Mouse (Mus musculus): ENCODE data around the gene Kdm6b. TPM values are rescaled to one million over a fixed set of nuclear protein-coding genes. Genes with fewer than 3 reads are reported as not detected.
A peak's percentile ranks its signal among the peaks of the same experiment; 100 is the strongest.

Kdm6b gene
- polyA plus RNA-seq, 1 experiment from 2014 or later, result 26.5 TPM

DNA sequence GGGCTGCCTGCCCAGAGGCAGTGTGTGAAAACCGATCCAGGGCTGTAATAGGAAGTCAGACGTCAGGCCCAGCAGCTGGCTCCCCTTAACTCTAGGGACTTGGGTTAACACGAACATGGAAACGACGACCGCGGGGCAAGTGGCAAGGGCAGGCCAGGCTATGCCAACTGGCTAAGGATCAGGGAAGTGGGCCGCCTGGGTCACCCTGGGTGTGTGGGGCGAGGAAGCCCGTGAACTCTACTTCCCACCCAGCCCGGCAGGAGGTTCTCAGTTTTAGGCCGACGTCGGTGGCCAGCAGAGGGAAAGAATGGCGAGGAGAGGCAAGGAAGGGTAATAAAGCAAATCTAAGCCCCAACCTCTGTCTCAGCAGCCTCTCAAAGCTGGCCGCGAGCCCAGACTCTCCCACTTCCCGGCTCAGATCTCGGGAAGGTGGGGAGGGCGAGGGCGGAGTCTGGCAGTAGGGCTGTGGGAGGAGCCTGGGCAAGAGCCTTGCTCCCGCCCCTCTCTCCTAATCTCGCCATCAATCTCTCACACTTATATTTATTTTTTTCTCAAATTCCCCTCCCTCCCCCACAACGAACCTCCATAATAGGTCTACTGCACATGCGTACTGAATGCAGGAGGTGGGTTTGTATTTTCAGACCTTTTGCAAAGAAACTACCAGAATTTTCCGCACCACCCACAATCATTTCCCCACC is 47.2 kb downstream of the Kdm6b start:
- Histone ChIP-seq H3K4me2 (peak overlapping the region; percentile 91), H3K9me3 (no peaks in the 10 kb centered on the region), H3K4me3 (replicated peaks) (peak overlapping the region; percentile 85), H3K27ac (peak overlapping the region; percentile 99), H3K4me1 (peaks cover 34% of the 10 kb centered on the region), H3K9ac (peak overlapping the region; percentile 39; the same call in 1 of the 2 replicates), H3K27me3 (replicated peaks) (no peaks in the 10 kb centered on the region), H3K36me3 (peaks cover 21% of the 10 kb centered on the region)
- WGBS, result under 1% methylated on average over 26 of the region's 26 CpGs
- ATAC-seq (ENCODE audit: insufficient read depth, low FRiP score, low read depth), result peak; percentile 80

GRCm38 (mm10) chr11:69365722-69366121 is 47.8 kb downstream of the Kdm6b start:
- H3K27ac ChIP-seq, result peak overlapping the region; percentile 99

GRCm38 (mm10) chr11:69364910-69365309 is 48.6 kb downstream of the Kdm6b start:
- peak overlapping the region; percentile 99 for H3K27ac ChIP-seq
- peak; percentile 50 for ATAC-seq (ENCODE audit: insufficient read depth, low FRiP score, low read depth)

More at GRCm38 (mm10) chr11:69365722-69366121, 47.8 kb downstream of the Kdm6b start:
- H3K9ac ChIP-seq, result peak overlapping the region; percentile 39; the same call in 1 of the 2 replicates
- no peaks in the 10 kb centered on the region for H3K27me3 ChIP-seq (replicated peaks)
- H3K4me2 ChIP-seq, result peak overlapping the region; percentile 91
- no peaks in the 10 kb centered on the region for H3K9me3 ChIP-seq
- peak overlapping the region; percentile 85 for H3K4me3 ChIP-seq (replicated peaks)
- no peak for ATAC-seq (ENCODE audit: insufficient read depth, low FRiP score, low read depth)
- peaks cover 27% of the 10 kb centered on the region for H3K36me3 ChIP-seq
- WGBS, result 19% methylated on average over 6 of the region's 6 CpGs
- H3K4me1 ChIP-seq, result peaks cover 31% of the 10 kb centered on the region

DNA sequence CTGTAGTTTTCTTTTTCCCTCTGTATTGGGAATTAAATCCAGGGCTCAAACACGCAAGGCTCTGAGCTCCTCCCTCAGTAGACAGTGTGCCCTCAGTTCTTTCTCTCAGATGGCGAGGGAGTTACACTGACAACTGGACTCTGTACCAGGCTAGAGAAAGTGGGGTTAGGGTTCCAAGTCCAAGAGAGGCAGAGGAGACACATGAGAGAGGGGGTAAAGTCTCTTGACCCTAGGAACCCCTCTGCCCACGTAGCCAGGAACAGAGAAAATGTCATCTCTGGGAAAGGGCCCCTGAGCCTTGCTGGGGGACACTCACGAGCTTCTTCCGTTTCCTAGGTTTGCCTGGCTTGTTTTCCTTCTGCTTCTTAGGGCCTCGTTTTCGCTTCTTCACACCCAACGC is 49.1 kb downstream of the Kdm6b start:
- WGBS, result 36% methylated on average over 8 of the region's 8 CpGs
- no peak for ATAC-seq (ENCODE audit: insufficient read depth, low FRiP score, low read depth)
- Histone ChIP-seq H3K4me1 (peaks cover 31% of the 10 kb centered on the region), H3K9me3 (no peaks in the 10 kb centered on the region), H3K27ac (peak overlapping the region; percentile 99), H3K27me3 (replicated peaks) (no peaks in the 10 kb centered on the region), H3K4me3 (replicated peaks) (peak overlapping the region; percentile 85), H3K4me2 (peak overlapping the region; percentile 91), H3K36me3 (peaks cover 39% of the 10 kb centered on the region), H3K9ac (no peak overlapping the region)

More at GRCm38 (mm10) chr11:69364910-69365309, 48.6 kb downstream of the Kdm6b start:
- H3K9me3 ChIP-seq, result no peaks in the 10 kb centered on the region
- peak overlapping the region; percentile 91 for H3K4me2 ChIP-seq
- no peak overlapping the region for H3K9ac ChIP-seq
- peaks cover 33% of the 10 kb centered on the region for H3K36me3 ChIP-seq
- H3K4me1 ChIP-seq, result peaks cover 31% of the 10 kb centered on the region
- H3K4me3 ChIP-seq (replicated peaks), result peak overlapping the region; percentile 85
- H3K27me3 ChIP-seq (replicated peaks), result no peaks in the 10 kb centered on the region
- WGBS, result 2% methylated on average over 6 of the region's 6 CpGs

GRCm38 (mm10) chr11:69362479-69362878 is 51.0 kb downstream of the Kdm6b start:
- no peak for ATAC-seq (ENCODE audit: insufficient read depth, low FRiP score, low read depth)
- no peak overlapping the region for H3K9ac ChIP-seq
- H3K4me1 ChIP-seq, result peaks cover 24% of the 10 kb centered on the region
- no peak overlapping the region for H3K4me3 ChIP-seq (replicated peaks)
- H3K27ac ChIP-seq, result no peak overlapping the region
- peaks cover 51% of the 10 kb centered on the region for H3K36me3 ChIP-seq
- H3K4me2 ChIP-seq, result no peak overlapping the region
- 75% methylated on average over 2 of the region's 2 CpGs for WGBS
- no peaks in the 10 kb centered on the region for H3K9me3 ChIP-seq
- H3K27me3 ChIP-seq (replicated peaks), result no peaks in the 10 kb centered on the region

GRCm38 (mm10) chr11:69362021-69362420 is 51.5 kb downstream of the Kdm6b start:
- no peak overlapping the region for H3K27ac ChIP-seq
- H3K4me2 ChIP-seq, result no peak overlapping the region
- H3K9me3 ChIP-seq, result no peaks in the 10 kb centered on the region
- H3K36me3 ChIP-seq, result peaks cover 54% of the 10 kb centered on the region
- no peak overlapping the region for H3K4me3 ChIP-seq (replicated peaks)
- no peak for ATAC-seq (ENCODE audit: insufficient read depth, low FRiP score, low read depth)
- H3K27me3 ChIP-seq (replicated peaks), result no peaks in the 10 kb centered on the region
- WGBS, result 67% methylated on average over 7 of the region's 7 CpGs
- no peak overlapping the region for H3K9ac ChIP-seq
- peaks cover 20% of the 10 kb centered on the region for H3K4me1 ChIP-seq

GRCm38 (mm10) chr11:69357690-69358089 is 55.8 kb downstream of the Kdm6b start:
- 84% methylated on average over 12 of the region's 12 CpGs for WGBS
- H3K36me3 ChIP-seq, result peaks cover 81% of the 10 kb centered on the region
- ATAC-seq (ENCODE audit: insufficient read depth, low FRiP score, low read depth), result no peak

GRCm38 (mm10) chr11:69356544-69356943 is 56.9 kb downstream of the Kdm6b start:
- H3K4me2 ChIP-seq, result no peak overlapping the region
- no peaks in the 10 kb centered on the region for H3K27me3 ChIP-seq (replicated peaks)
- H3K9me3 ChIP-seq, result no peaks in the 10 kb centered on the region
- H3K4me1 ChIP-seq, result no peaks in the 10 kb centered on the region
- no peak overlapping the region for H3K27ac ChIP-seq
- ATAC-seq (ENCODE audit: insufficient read depth, low FRiP score, low read depth), result no peak
- H3K4me3 ChIP-seq (replicated peaks), result no peak overlapping the region
- H3K36me3 ChIP-seq, result peaks cover 80% of the 10 kb centered on the region
- H3K9ac ChIP-seq, result no peak overlapping the region
- 86% methylated on average over 5 of the region's 5 CpGs for WGBS

More at GRCm38 (mm10) chr11:69357690-69358089, 55.8 kb downstream of the Kdm6b start:
- Histone ChIP-seq H3K27ac (no peak overlapping the region), H3K9ac (no peak overlapping the region), H3K4me2 (no peak overlapping the region), H3K4me1 (no peaks in the 10 kb centered on the region), H3K4me3 (replicated peaks) (no peak overlapping the region), H3K27me3 (replicated peaks) (no peaks in the 10 kb centered on the region), H3K9me3 (no peaks in the 10 kb centered on the region)

Other genes with a start within 250 kb of the Kdm6b start
- gene Alox8, start 215.8 kb downstream of the Kdm6b start, polyA plus RNA-seq (2015; fragmentation: Nextera tagmentation; extraction: Ambion mirVana), result 0.28 and 0.31 TPM in 2 replicates
- gene Gucy2e, start 176.6 kb downstream of the Kdm6b start, polyA plus RNA-seq (2015; fragmentation: Nextera tagmentation; extraction: Ambion mirVana), result 0.04 TPM in 1 of 2 replicates, not detected in the other
- gene Cntrob, start 89.9 kb downstream of the Kdm6b start, polyA plus RNA-seq (2015; fragmentation: Nextera tagmentation; extraction: Ambion mirVana), result 18.6 and 19.5 TPM in 2 replicates
- gene Trappc1, start 89.7 kb downstream of the Kdm6b start, polyA plus RNA-seq (2015; fragmentation: Nextera tagmentation; extraction: Ambion mirVana), result 146 and 157 TPM in 2 replicates
- 1.3 TPM in 2 replicates for gene Kcnab3, start 87.4 kb downstream of the Kdm6b start, polyA plus RNA-seq (2015; fragmentation: Nextera tagmentation; extraction: Ambion mirVana)
- 12.6 and 12.8 TPM in 2 replicates for gene Rnf227, start 73.2 kb downstream of the Kdm6b start, polyA plus RNA-seq (2015; fragmentation: Nextera tagmentation; extraction: Ambion mirVana)
- gene Chd3, start 44.3 kb downstream of the Kdm6b start, polyA plus RNA-seq (2015; fragmentation: Nextera tagmentation; extraction: Ambion mirVana), result 53.4 and 54.0 TPM in 2 replicates
- 154 and 179 TPM in 2 replicates for gene Naa38, start 18.2 kb downstream of the Kdm6b start, polyA plus RNA-seq (2015; fragmentation: Nextera tagmentation; extraction: Ambion mirVana)
- 24.9 and 25.3 TPM in 2 replicates for gene Cyb5d1, start 18.0 kb downstream of the Kdm6b start, polyA plus RNA-seq (2015; fragmentation: Nextera tagmentation; extraction: Ambion mirVana)
- gene Tmem88, start 15.4 kb downstream of the Kdm6b start, polyA plus RNA-seq (2015; fragmentation: Nextera tagmentation; extraction: Ambion mirVana), result 26.7 and 29.4 TPM in 2 replicates
- gene Dnah2, start 135.4 kb upstream of the Kdm6b start, polyA plus RNA-seq (2015; fragmentation: Nextera tagmentation; extraction: Ambion mirVana), result 0.81 and 1.1 TPM in 2 replicates
- 10.4 and 12.6 TPM in 2 replicates for gene Efnb3, start 146.5 kb upstream of the Kdm6b start, polyA plus RNA-seq (2015; fragmentation: Nextera tagmentation; extraction: Ambion mirVana)
- 21.6 and 24.5 TPM in 2 replicates for gene Wrap53, start 166.6 kb upstream of the Kdm6b start, polyA plus RNA-seq (2015; fragmentation: Nextera tagmentation; extraction: Ambion mirVana)
- 122 and 130 TPM in 2 replicates for gene Trp53, start 166.7 kb upstream of the Kdm6b start, polyA plus RNA-seq (2015; fragmentation: Nextera tagmentation; extraction: Ambion mirVana)
- gene Atp1b2, start 192.3 kb upstream of the Kdm6b start, polyA plus RNA-seq (2015; fragmentation: Nextera tagmentation; extraction: Ambion mirVana), result 7.5 and 7.7 TPM in 2 replicates
- 0.99 and 2.1 TPM in 2 replicates for gene Shbg, start 204.2 kb upstream of the Kdm6b start, polyA plus RNA-seq (2015; fragmentation: Nextera tagmentation; extraction: Ambion mirVana)
- gene Sat2, start 208.3 kb upstream of the Kdm6b start, polyA plus RNA-seq (2015; fragmentation: Nextera tagmentation; extraction: Ambion mirVana), result 14.4 and 17.8 TPM in 2 replicates
- 21.0 and 27.0 TPM in 2 replicates for gene Fxr2, start 219.3 kb upstream of the Kdm6b start, polyA plus RNA-seq (2015; fragmentation: Nextera tagmentation; extraction: Ambion mirVana)
- gene Sox15, start 241.6 kb upstream of the Kdm6b start, polyA plus RNA-seq (2015; fragmentation: Nextera tagmentation; extraction: Ambion mirVana), result 3.7 and 6.0 TPM in 2 replicates
- 58.7 and 66.1 TPM in 2 replicates for gene Mpdu1, start 249.0 kb upstream of the Kdm6b start, polyA plus RNA-seq (2015; fragmentation: Nextera tagmentation; extraction: Ambion mirVana)

All from stomach, embryonic 15.5 days (tissue).